Mouse (Mus musculus) ES-Bruce4 (cell line): ENCODE results near the gene Ralgps1. TPM values are rescaled to one million over a fixed set of nuclear protein-coding genes. Genes with fewer than 3 reads are reported as not detected.
A peak's percentile ranks its signal among the peaks of the same experiment; 100 is the strongest.

Experiments
- H3K27ac ChIP-seq: 2 replicates; pipeline ENCODE4 v1.5.1; 2012; ENCODE audit warnings: low read length, inconsistent platforms; ENCODE audit not compliant: insufficient read depth
- H3K27me3 ChIP-seq: 2 replicates; pipeline ENCODE4 v1.6.1; 2012; ENCODE audit warnings: mild to moderate bottlenecking, low read length, inconsistent platforms; ENCODE audit not compliant: control insufficient read depth, poor library complexity, insufficient read depth, severe bottlenecking
- H3K36me3 ChIP-seq: 2 replicates; pipeline ENCODE4 v1.6.1; 2012; ENCODE audit warnings: inconsistent platforms, mild to moderate bottlenecking, low read length, moderate library complexity; ENCODE audit not compliant: control insufficient read depth, poor library complexity, insufficient read depth, severe bottlenecking
- H3K4me1 ChIP-seq: one replicate; pipeline ENCODE4 v1.8.1; 2011; ENCODE audit warnings: low read length; ENCODE audit not compliant: control insufficient read depth, insufficient read depth
- H3K4me3 ChIP-seq: 2 replicates; pipeline ENCODE4 v1.5.1; 2011; ENCODE audit warnings: low read depth, mild to moderate bottlenecking, low read length
- H3K9ac ChIP-seq: 2 replicates; pipeline ENCODE4 v1.6.1; 2012; ENCODE audit warnings: low read depth, mild to moderate bottlenecking, inconsistent platforms; ENCODE audit not compliant: poor library complexity, severe bottlenecking
- H3K9me3 ChIP-seq: replicated peaks from 2 replicates; pipeline ENCODE4 v1.6.1; 2012; ENCODE audit warnings: mild to moderate bottlenecking, low read length, inconsistent platforms; ENCODE audit not compliant: control insufficient read depth, poor library complexity, insufficient read depth, severe bottlenecking
- CTCF ChIP-seq: IDR thresholded peaks from one replicate; pipeline ENCODE4 v1.8.1; 2011; ENCODE audit warnings: low read depth, low read length
- EP300 ChIP-seq: IDR thresholded peaks from 2 replicates; pipeline ENCODE4 v1.6.1; 2011; ENCODE audit warnings: low read depth, low read length; ENCODE audit not compliant: insufficient read depth
- POLR2A ChIP-seq: IDR thresholded peaks from one replicate; pipeline ENCODE4 v1.8.1; 2011; ENCODE audit warnings: low read length; ENCODE audit not compliant: insufficient read depth
- polyA plus RNA-seq: library from polyadenylated mRNA; stranded (reverse); fragments of >200 nt; gene quantifications from 2 replicates; pipeline ENCODE4 v1.2.4, GENCODE M21; 2011; ENCODE audit warnings: low read depth; ENCODE audit not compliant: missing spikeins, insufficient read depth, insufficient read length

The Ralgps1 gene
- polyA plus RNA-seq, 1 experiment: 17.0 TPM

GRCm38 (mm10) chr2:33219637-33220036 lies 151.6 kb downstream of the Ralgps1 start:
- no peaks in the 10 kb centered on the region for H3K36me3 ChIP-seq
- H3K27ac ChIP-seq: no peak overlapping the region
- no peaks in the 10 kb centered on the region for H3K9me3 ChIP-seq
- TF ChIP-seq CTCF: no peak
- TF ChIP-seq EP300: no peak
- TF ChIP-seq POLR2A: no peak
- no peaks in the 10 kb centered on the region for H3K4me1 ChIP-seq
- H3K27me3 ChIP-seq: no peaks in the 10 kb centered on the region
- no peak overlapping the region for H3K4me3 ChIP-seq
- no peak overlapping the region for H3K9ac ChIP-seq

GRCm38 (mm10) chr2:33218903-33219625 lies 152.2 kb downstream of the Ralgps1 start:
- no peaks in the 10 kb centered on the region for H3K36me3 ChIP-seq
- no peak for TF ChIP-seq POLR2A
- TF ChIP-seq CTCF: peak; percentile 43
- no peaks in the 10 kb centered on the region for H3K27me3 ChIP-seq
- no peak overlapping the region for H3K9ac ChIP-seq
- no peaks in the 10 kb centered on the region for H3K4me1 ChIP-seq
- no peaks in the 10 kb centered on the region for H3K9me3 ChIP-seq
- H3K4me3 ChIP-seq: no peak overlapping the region
- no peak overlapping the region for H3K27ac ChIP-seq

GRCm38 (mm10) chr2:33217425-33217794 lies 153.9 kb downstream of the Ralgps1 start:
- Histone ChIP-seq H3K9me3 (no peaks in the 10 kb centered on the region), H3K27me3 (no peaks in the 10 kb centered on the region), H3K4me3 (no peak overlapping the region), H3K4me1 (no peaks in the 10 kb centered on the region), H3K9ac (no peak overlapping the region), H3K27ac (no peak overlapping the region), H3K36me3 (no peaks in the 10 kb centered on the region)
- no peak for TF ChIP-seq EP300
- TF ChIP-seq POLR2A: no peak
- no peak for TF ChIP-seq CTCF

GRCm38 (mm10) chr2:33216645-33217424 lies 154.5 kb downstream of the Ralgps1 start:
- H3K4me3 ChIP-seq: peak overlapping the region; percentile 62
- H3K4me1 ChIP-seq: no peaks in the 10 kb centered on the region
- no peaks in the 10 kb centered on the region for H3K36me3 ChIP-seq
- peak overlapping the region; percentile 5; the same call in 1 of the 2 replicates for H3K9ac ChIP-seq
- no peak for TF ChIP-seq POLR2A
- TF ChIP-seq EP300: no peak
- TF ChIP-seq CTCF: no peak
- no peaks in the 10 kb centered on the region for H3K9me3 ChIP-seq
- no peak overlapping the region for H3K27ac ChIP-seq
- no peaks in the 10 kb centered on the region for H3K27me3 ChIP-seq

- Histone ChIP-seq H3K27ac (no peak within 1 kb of the TSS), H3K4me1 (no peaks in the 10 kb centered on the region)
Measured at GRCm38 (mm10) chr2:33215700-33216509, 155.4 kb downstream of the Ralgps1 start, which contains the start of gene Angptl2. Gene Angptl2, plus strand, starts transcription at chr2:33216069.

More at GRCm38 (mm10) chr2:33215700-33216509, 155.4 kb downstream of the Ralgps1 start, which contains the start of gene Angptl2:
- Histone ChIP-seq H3K9me3 (no peaks in the 10 kb centered on the region), H3K27me3 (no peaks in the 10 kb centered on the region), H3K9ac (peak within 1 kb of the TSS; percentile 5; the same call in 1 of the 2 replicates), H3K4me3 (peak within 1 kb of the TSS; percentile 62), H3K36me3 (no peaks in the 10 kb centered on the region)
- no peak for TF ChIP-seq EP300
- TF ChIP-seq CTCF: no peak
- TF ChIP-seq POLR2A: no peak
